Mouse (Mus musculus): ENCODE measurements around the gene Phf19. TPM values are rescaled to one million over a fixed set of nuclear protein-coding genes. Genes with fewer than 3 reads are reported as not detected.

Phf19 gene
- polyA plus RNA-seq, 1 experiment: 0.21 TPM

GRCm38 (mm10) chr2:34897820-34898219 lies 16.0 kb downstream of the Phf19 start:
- no peak overlapping the region for H3K4me3 ChIP-seq (ENCODE audit: control insufficient read depth, low read depth, low read length)
- TF ChIP-seq CTCF (IDR thresholded peaks at IDR 0.05; ENCODE audit: control insufficient read depth, insufficient read depth, insufficient replicate concordance, low read depth, low read length) (peak; percentile 67; the same call in 1 of the 2 replicates), POLR2A (IDR thresholded peaks at IDR 0.05; ENCODE audit: control insufficient read depth, low read depth, low read length) (no peak)
- no peaks in the 10 kb centered on the region for H3K4me1 ChIP-seq (ENCODE audit: control insufficient read depth, insufficient read depth, low read length)
- H3K27ac ChIP-seq (ENCODE audit: control insufficient read depth, insufficient read depth, low read depth, low read length): no peak overlapping the region
- no peaks in the 10 kb centered on the region for H3K27me3 ChIP-seq (ENCODE audit: control insufficient read depth, insufficient read depth, low read length)
- no peaks in the 10 kb centered on the region for H3K36me3 ChIP-seq (ENCODE audit: control insufficient read depth, insufficient read depth, low read length)

GRCm38 (mm10) chr2:34896821-34897460 lies 16.9 kb downstream of the Phf19 start:
- H3K27me3 ChIP-seq (ENCODE audit: control insufficient read depth, insufficient read depth, low read length): no peaks in the 10 kb centered on the region
- TF ChIP-seq CTCF (IDR thresholded peaks at IDR 0.05; ENCODE audit: control insufficient read depth, insufficient read depth, insufficient replicate concordance, low read depth, low read length) (no peak), POLR2A (IDR thresholded peaks at IDR 0.05; ENCODE audit: control insufficient read depth, low read depth, low read length) (no peak)
- no peak overlapping the region for H3K4me3 ChIP-seq (ENCODE audit: control insufficient read depth, low read depth, low read length)
- H3K36me3 ChIP-seq (ENCODE audit: control insufficient read depth, insufficient read depth, low read length): no peaks in the 10 kb centered on the region
- no peak overlapping the region for H3K27ac ChIP-seq (ENCODE audit: control insufficient read depth, insufficient read depth, low read depth, low read length)
- no peaks in the 10 kb centered on the region for H3K4me1 ChIP-seq (ENCODE audit: control insufficient read depth, insufficient read depth, low read length)

GRCm38 (mm10) chr2:34895503-34896113 lies 18.2 kb downstream of the Phf19 start:
- no peaks in the 10 kb centered on the region for H3K36me3 ChIP-seq (ENCODE audit: control insufficient read depth, insufficient read depth, low read length)
- no peak overlapping the region for H3K27ac ChIP-seq (ENCODE audit: control insufficient read depth, insufficient read depth, low read depth, low read length)
- no peak for TF ChIP-seq POLR2A (IDR thresholded peaks at IDR 0.05; ENCODE audit: control insufficient read depth, low read depth, low read length)
- no peak for TF ChIP-seq CTCF (IDR thresholded peaks at IDR 0.05; ENCODE audit: control insufficient read depth, insufficient read depth, insufficient replicate concordance, low read depth, low read length)
- no peaks in the 10 kb centered on the region for H3K27me3 ChIP-seq (ENCODE audit: control insufficient read depth, insufficient read depth, low read length)
- no peak overlapping the region for H3K4me3 ChIP-seq (ENCODE audit: control insufficient read depth, low read depth, low read length)
- H3K4me1 ChIP-seq (ENCODE audit: control insufficient read depth, insufficient read depth, low read length): no peaks in the 10 kb centered on the region

- H3K36me3 ChIP-seq (ENCODE audit: control insufficient read depth, insufficient read depth, low read length): no peaks in the 10 kb centered on the region
- H3K27me3 ChIP-seq (ENCODE audit: control insufficient read depth, insufficient read depth, low read length): no peaks in the 10 kb centered on the region
- no peak overlapping the region for H3K27ac ChIP-seq (ENCODE audit: control insufficient read depth, insufficient read depth, low read depth, low read length)
- no peak for TF ChIP-seq POLR2A (IDR thresholded peaks at IDR 0.05; ENCODE audit: control insufficient read depth, low read depth, low read length)
- TF ChIP-seq CTCF (IDR thresholded peaks at IDR 0.05; ENCODE audit: control insufficient read depth, insufficient read depth, insufficient replicate concordance, low read depth, low read length): no peak
- H3K4me1 ChIP-seq (ENCODE audit: control insufficient read depth, insufficient read depth, low read length): no peaks in the 10 kb centered on the region
- no peak overlapping the region for H3K4me3 ChIP-seq (ENCODE audit: control insufficient read depth, low read depth, low read length)
Observed at GRCm38 (mm10) chr2:34893950-34894349, 19.9 kb downstream of the Phf19 start.

GRCm38 (mm10) chr2:34884186-34884585 lies 29.6 kb downstream of the Phf19 start:
- no peaks in the 10 kb centered on the region for H3K27me3 ChIP-seq (ENCODE audit: control insufficient read depth, insufficient read depth, low read length)
- no peaks in the 10 kb centered on the region; the same call in 1 of the 2 replicates for H3K4me1 ChIP-seq (ENCODE audit: control insufficient read depth, insufficient read depth, low read length)
- no peak overlapping the region for H3K27ac ChIP-seq (ENCODE audit: control insufficient read depth, insufficient read depth, low read depth, low read length)
- TF ChIP-seq CTCF (IDR thresholded peaks at IDR 0.05; ENCODE audit: control insufficient read depth, insufficient read depth, insufficient replicate concordance, low read depth, low read length): no peak
- TF ChIP-seq POLR2A (IDR thresholded peaks at IDR 0.05; ENCODE audit: control insufficient read depth, low read depth, low read length): no peak
- H3K36me3 ChIP-seq (ENCODE audit: control insufficient read depth, insufficient read depth, low read length): no peaks in the 10 kb centered on the region
- H3K4me3 ChIP-seq (ENCODE audit: control insufficient read depth, low read depth, low read length): no peak overlapping the region

- TF ChIP-seq CTCF (IDR thresholded peaks at IDR 0.05; ENCODE audit: control insufficient read depth, insufficient read depth, insufficient replicate concordance, low read depth, low read length) (no peak), POLR2A (IDR thresholded peaks at IDR 0.05; ENCODE audit: control insufficient read depth, low read depth, low read length) (no peak)
- Histone ChIP-seq H3K27ac (ENCODE audit: control insufficient read depth, insufficient read depth, low read depth, low read length) (no peak overlapping the region), H3K4me1 (ENCODE audit: control insufficient read depth, insufficient read depth, low read length) (no peaks in the 10 kb centered on the region; the same call in 1 of the 2 replicates), H3K4me3 (ENCODE audit: control insufficient read depth, low read depth, low read length) (no peak overlapping the region), H3K36me3 (ENCODE audit: control insufficient read depth, insufficient read depth, low read length) (no peaks in the 10 kb centered on the region), H3K27me3 (ENCODE audit: control insufficient read depth, insufficient read depth, low read length) (no peaks in the 10 kb centered on the region)
Observed at GRCm38 (mm10) chr2:34883190-34883589, 30.6 kb downstream of the Phf19 start.

- no peaks in the 10 kb centered on the region; the same call in 1 of the 2 replicates for H3K4me1 ChIP-seq (ENCODE audit: control insufficient read depth, insufficient read depth, low read length)
- no peak overlapping the region for H3K4me3 ChIP-seq (ENCODE audit: control insufficient read depth, low read depth, low read length)
- no peaks in the 10 kb centered on the region for H3K36me3 ChIP-seq (ENCODE audit: control insufficient read depth, insufficient read depth, low read length)
- H3K27me3 ChIP-seq (ENCODE audit: control insufficient read depth, insufficient read depth, low read length): no peaks in the 10 kb centered on the region
- H3K27ac ChIP-seq (ENCODE audit: control insufficient read depth, insufficient read depth, low read depth, low read length): no peak overlapping the region
- TF ChIP-seq CTCF (IDR thresholded peaks at IDR 0.05; ENCODE audit: control insufficient read depth, insufficient read depth, insufficient replicate concordance, low read depth, low read length) (no peak), POLR2A (IDR thresholded peaks at IDR 0.05; ENCODE audit: control insufficient read depth, low read depth, low read length) (no peak)
Observed at GRCm38 (mm10) chr2:34882757-34883156, 31.1 kb downstream of the Phf19 start.
